Mouse (Mus musculus) midbrain, embryonic 14.5 days (tissue): ENCODE results near the gene Eif3c. TPM values are rescaled to one million over a fixed set of nuclear protein-coding genes. Genes with fewer than 3 reads are reported as not detected.
A peak's percentile ranks its signal among the peaks of the same experiment; 100 is the strongest.

Experiments
- ATAC-seq: fragments of 200-750 bp; cut with Nextera tagmentation; 2 replicates; pipeline ENCODE4 v1.8.0; 2017; ENCODE audit warnings: moderate number of reproducible peaks, moderate library complexity; ENCODE audit not compliant: low FRiP score, low TSS enrichment
- DNase-seq: peaks from one replicate; pipeline ENCODE4 v3.0.0-alpha.2; 2015
- H3K27ac ChIP-seq: fragments of 300-500 bp; sonication (generic); replicated peaks from 2 replicates; pipeline ENCODE4 v1.5.1; 2014; ENCODE audit warnings: mild to moderate bottlenecking, low read depth, low read length, moderate library complexity
- H3K27me3 ChIP-seq: fragments of 300-500 bp; sonication (generic); 2 replicates; pipeline ENCODE4 v1.6.1; 2014; ENCODE audit warnings: low read length, control low read depth, mixed read lengths; ENCODE audit not compliant: control insufficient read depth, insufficient read depth
- H3K36me3 ChIP-seq: fragments of 300-500 bp; sonication (generic); 2 replicates; pipeline ENCODE4 v1.6.1; 2014; ENCODE audit warnings: low read length, control low read depth; ENCODE audit not compliant: control insufficient read depth, insufficient read depth
- H3K4me1 ChIP-seq: fragments of 300-500 bp; sonication (generic); 2 replicates; pipeline ENCODE4 v1.6.1; 2014; ENCODE audit warnings: mild to moderate bottlenecking, antibody characterized with exemption, low read length, control low read depth; ENCODE audit not compliant: control insufficient read depth, insufficient read depth
- H3K4me2 ChIP-seq: fragments of 300-500 bp; sonication (generic); 2 replicates; pipeline ENCODE4 v1.6.1; 2014; ENCODE audit warnings: mild to moderate bottlenecking, low read length, moderate library complexity
- H3K4me3 ChIP-seq: fragments of 300-500 bp; sonication (generic); replicated peaks from 2 replicates; pipeline ENCODE4 v1.5.1; 2014; ENCODE audit warnings: low read depth, low read length
- H3K9ac ChIP-seq: fragments of 300-500 bp; sonication (generic); replicated peaks from 2 replicates; pipeline ENCODE4 v1.6.1; 2014; ENCODE audit warnings: mild to moderate bottlenecking, low read length, moderate library complexity
- H3K9me3 ChIP-seq: fragments of 300-500 bp; sonication (generic); 2 replicates; pipeline ENCODE4 v1.6.1; 2016; ENCODE audit warnings: low read length, control low read depth, mixed read lengths; ENCODE audit not compliant: control insufficient read depth
- WGBS: fragments of 180-500 bp; shearing (Covaris S2); extraction: QIAGEN DNeasy Blood & Tissue Kit; methylation state at CpG from one replicate; pipeline ENCODE4 v1.1.7; 2014; 5-methylcytosine and 5-hydroxymethylcytosine counted together
- microRNA-seq: library from miRNA; unstranded; fragments of <30 nt; microRNA quantifications from one replicate; pipeline ENCODE4, GENCODE M21; 2016
- polyA plus RNA-seq: library from polyadenylated mRNA; unstranded; fragments of >200 nt; fragmentation: Nextera tagmentation; extraction: Ambion mirVana; gene quantifications from 2 replicates; pipeline ENCODE4 v1.2.1, GENCODE M21; 2014

The Eif3c gene
- polyA plus RNA-seq, 1 experiment from 2014 or later = 174 TPM

GRCm38 (mm10) chr7:126497966-126498365 is 68.2 kb downstream of the Eif3c start:
- Histone ChIP-seq H3K9ac (no peak overlapping the region), H3K36me3 (peaks cover 83% of the 10 kb centered on the region), H3K9me3 (no peaks in the 10 kb centered on the region), H3K4me2 (no peak overlapping the region), H3K27ac (no peak overlapping the region), H3K4me1 (peaks cover 6% of the 10 kb centered on the region; the same call in 1 of the 2 replicates), H3K27me3 (no peaks in the 10 kb centered on the region), H3K4me3 (no peak overlapping the region)
- WGBS = 91% methylated on average over 12 of the region's 12 CpGs
- DNase-seq = no peak
- no peak for ATAC-seq

DNA sequence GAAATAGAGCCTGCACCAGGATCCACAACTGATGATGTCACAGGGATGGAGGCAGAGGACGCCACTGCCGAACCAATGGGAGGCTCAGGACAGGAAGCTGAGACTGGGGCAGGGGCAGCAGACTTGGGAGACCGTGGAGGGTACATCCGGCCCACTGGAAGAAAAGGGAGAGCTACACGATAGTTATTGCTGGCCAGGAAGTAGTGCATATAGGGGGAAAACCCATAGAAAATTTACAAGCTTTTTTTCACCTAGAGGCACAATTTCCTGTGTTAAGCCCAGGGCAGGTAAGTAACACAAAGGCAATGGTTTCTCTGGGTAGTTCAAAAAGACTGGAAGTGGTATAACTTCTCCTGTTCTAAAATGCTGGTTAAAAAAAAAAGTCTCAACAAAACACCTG is 69.7 kb downstream of the Eif3c start:
- H3K9ac ChIP-seq = no peak overlapping the region
- peaks cover 6% of the 10 kb centered on the region; the same call in 1 of the 2 replicates for H3K4me1 ChIP-seq
- no peaks in the 10 kb centered on the region for H3K27me3 ChIP-seq
- peaks cover 97% of the 10 kb centered on the region for H3K36me3 ChIP-seq
- H3K4me2 ChIP-seq = no peak overlapping the region
- H3K9me3 ChIP-seq = no peaks in the 10 kb centered on the region
- DNase-seq (no peak), ATAC-seq (no peak)
- WGBS = 95% methylated on average over 5 of the region's 5 CpGs
- H3K4me3 ChIP-seq = no peak overlapping the region
- no peak overlapping the region for H3K27ac ChIP-seq

Small RNAs within 50 kb of the gene (microRNA-seq; reads per million reads assigned to microRNA genes)
- gene Mir7059 = 3.2 reads per million, percentile 21 among the genes with 10 or more reads in this experiment

Other genes with a start within 250 kb of the Eif3c start
- 0.65 and 0.92 TPM in 2 replicates for gene Lat, start 196.8 kb downstream of the Eif3c start, polyA plus RNA-seq
- 60.4 and 74.5 TPM in 2 replicates for gene Spns1, start 189.0 kb downstream of the Eif3c start, polyA plus RNA-seq
- gene Nfatc2ip, start 169.7 kb downstream of the Eif3c start, polyA plus RNA-seq = 3.5 and 4.9 TPM in 2 replicates
- gene Cd19, start 151.5 kb downstream of the Eif3c start, polyA plus RNA-seq = not detected in 2 replicates
- 19.6 and 22.1 TPM in 2 replicates for gene Rabep2, start 137.7 kb downstream of the Eif3c start, polyA plus RNA-seq
- 0.39 TPM in 1 of 2 replicates, not detected in the other for gene Atp2a1, start 103.3 kb downstream of the Eif3c start, polyA plus RNA-seq
- 67.5 and 73.1 TPM in 2 replicates for gene Sh2b1, start 91.0 kb downstream of the Eif3c start, polyA plus RNA-seq
- 118 and 135 TPM in 2 replicates for gene Tufm, start 79.0 kb downstream of the Eif3c start, polyA plus RNA-seq
- gene Atxn2l, start 63.0 kb downstream of the Eif3c start, polyA plus RNA-seq = 51.8 and 73.2 TPM in 2 replicates
- gene Apobr, start 18.5 kb upstream of the Eif3c start, polyA plus RNA-seq = 0.28 and 0.55 TPM in 2 replicates
- 26.5 and 27.7 TPM in 2 replicates for gene Cln3, start 19.4 kb upstream of the Eif3c start, polyA plus RNA-seq
- not detected in 2 replicates for gene Il27, start 28.5 kb upstream of the Eif3c start, polyA plus RNA-seq
- gene Nupr1, start 64.5 kb upstream of the Eif3c start, polyA plus RNA-seq = 0.84 and 5.8 TPM in 2 replicates
- gene Sgf29, start 82.9 kb upstream of the Eif3c start, polyA plus RNA-seq = 64.6 and 71.3 TPM in 2 replicates
- gene Sult1a1, start 110.0 kb upstream of the Eif3c start, polyA plus RNA-seq = 0.38 and 2.6 TPM in 2 replicates
- 128 and 164 TPM in 2 replicates for gene Bola2, start 129.0 kb upstream of the Eif3c start, polyA plus RNA-seq
- gene Slx1b, start 129.4 kb upstream of the Eif3c start, polyA plus RNA-seq = 10.6 and 13.7 TPM in 2 replicates
- gene Coro1a, start 141.4 kb upstream of the Eif3c start, polyA plus RNA-seq = 95.0 and 115 TPM in 2 replicates
- 78.4 and 110 TPM in 2 replicates for gene Mapk3, start 193.2 kb upstream of the Eif3c start, polyA plus RNA-seq
- 2.0 and 3.4 TPM in 2 replicates for gene Gdpd3, start 199.9 kb upstream of the Eif3c start, polyA plus RNA-seq
- 218 and 255 TPM in 2 replicates for gene Ypel3, start 210.5 kb upstream of the Eif3c start, polyA plus RNA-seq
- gene Tbx6, start 215.1 kb upstream of the Eif3c start, polyA plus RNA-seq = 0.22 and 0.24 TPM in 2 replicates
- gene Ppp4c, start 226.1 kb upstream of the Eif3c start, polyA plus RNA-seq = 210 and 212 TPM in 2 replicates
- gene Fam57b, start 231.3 kb upstream of the Eif3c start, polyA plus RNA-seq = 51.6 and 72.4 TPM in 2 replicates